Mouse (Mus musculus) intestine, embryonic 16.5 days (tissue): ENCODE data around the gene Fanca. TPM values are rescaled to one million over a fixed set of nuclear protein-coding genes. Genes with fewer than 3 reads are reported as not detected.

ENCODE experiments used
- ATAC-seq: fragments of 200-750 bp; cut with Nextera tagmentation; 2 replicates; pipeline ENCODE4 v1.8.0; 2017; ENCODE audit warnings: moderate TSS enrichment, moderate library complexity
- H3K27ac ChIP-seq: fragments of 300-500 bp; sonication (generic); 2 replicates; pipeline ENCODE4 v1.5.1; 2014; ENCODE audit warnings: mild to moderate bottlenecking, low read length
- H3K27me3 ChIP-seq: fragments of 300-500 bp; sonication (generic); replicated peaks from 2 replicates; pipeline ENCODE4 v1.6.1; 2014; ENCODE audit warnings: low read length, control low read depth, mixed read lengths; ENCODE audit not compliant: control insufficient read depth, insufficient read depth
- H3K36me3 ChIP-seq: fragments of 300-500 bp; sonication (generic); 2 replicates; pipeline ENCODE4 v1.6.1; 2014; ENCODE audit warnings: low read length, control low read depth; ENCODE audit not compliant: control insufficient read depth, insufficient read depth
- H3K4me1 ChIP-seq: fragments of 300-500 bp; sonication (generic); 2 replicates; pipeline ENCODE4 v1.6.1; 2014; ENCODE audit warnings: low read length, control low read depth, mixed read lengths; ENCODE audit not compliant: control insufficient read depth, insufficient read depth
- H3K4me2 ChIP-seq: fragments of 300-500 bp; sonication (generic); 2 replicates; pipeline ENCODE4 v1.6.1; 2014; ENCODE audit warnings: low read depth, low read length, control low read depth
- H3K4me3 ChIP-seq: fragments of 300-500 bp; sonication (generic); 2 replicates; pipeline ENCODE4 v1.5.1; 2014; ENCODE audit warnings: mild to moderate bottlenecking, low read length
- H3K9ac ChIP-seq: fragments of 300-500 bp; sonication (generic); 2 replicates; pipeline ENCODE4 v1.6.1; 2014; ENCODE audit warnings: low read depth, low read length
- H3K9me3 ChIP-seq: fragments of 300-500 bp; sonication (generic); 2 replicates; pipeline ENCODE4 v1.6.1; 2016; ENCODE audit warnings: low read length, control low read depth; ENCODE audit not compliant: control insufficient read depth
- WGBS: fragments of 180-500 bp; shearing (Covaris S2); extraction: QIAGEN DNeasy Blood & Tissue Kit; methylation state at CpG from one replicate; pipeline ENCODE4 v1.1.7; 2014; 5-methylcytosine and 5-hydroxymethylcytosine counted together
- polyA plus RNA-seq: library from polyadenylated mRNA; unstranded; fragments of >200 nt; fragmentation: Nextera tagmentation; extraction: Ambion mirVana; gene quantifications from 2 replicates; pipeline ENCODE4 v1.2.1, GENCODE M21; 2015

Fanca gene
- polyA plus RNA-seq, 1 experiment from 2014 or later: 20.2 TPM

DNA sequence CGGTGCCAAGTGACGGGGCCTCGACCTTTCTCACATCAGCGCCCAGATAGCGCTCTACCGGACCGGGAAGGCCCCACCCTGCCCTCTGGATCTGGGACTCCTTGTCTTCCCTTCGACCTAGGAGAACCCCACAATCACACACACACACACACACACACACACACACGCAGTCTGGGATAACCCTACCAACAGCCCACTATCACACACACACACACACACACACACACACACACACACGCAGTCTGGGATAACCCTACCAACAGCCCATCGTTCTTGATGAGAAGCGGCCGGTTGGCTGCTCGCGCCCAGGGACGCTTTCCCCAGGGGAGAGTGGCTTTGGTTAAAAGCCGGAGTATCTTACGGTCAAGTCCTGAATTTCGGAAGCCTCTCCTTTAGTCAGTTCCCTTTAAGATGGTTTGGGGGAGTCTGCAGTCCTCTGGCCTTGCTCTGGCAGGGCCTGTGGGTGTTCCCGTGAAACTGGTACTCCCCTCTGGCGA is 14.8 kb upstream of the Fanca start:
- WGBS: 6% methylated on average over 19 of the region's 21 CpGs
- H3K9me3 ChIP-seq: no peaks in the 10 kb centered on the region
- H3K4me2 ChIP-seq: peak overlapping the region; percentile 91
- H3K4me1 ChIP-seq: peaks cover 23% of the 10 kb centered on the region
- no peak; the same call in 1 of the 2 replicates for ATAC-seq
- peak overlapping the region; percentile 65 for H3K9ac ChIP-seq
- no peak overlapping the region for H3K27ac ChIP-seq
- no peaks in the 10 kb centered on the region for H3K36me3 ChIP-seq
- H3K4me3 ChIP-seq: peak overlapping the region; percentile 63
- no peaks in the 10 kb centered on the region for H3K27me3 ChIP-seq

DNA sequence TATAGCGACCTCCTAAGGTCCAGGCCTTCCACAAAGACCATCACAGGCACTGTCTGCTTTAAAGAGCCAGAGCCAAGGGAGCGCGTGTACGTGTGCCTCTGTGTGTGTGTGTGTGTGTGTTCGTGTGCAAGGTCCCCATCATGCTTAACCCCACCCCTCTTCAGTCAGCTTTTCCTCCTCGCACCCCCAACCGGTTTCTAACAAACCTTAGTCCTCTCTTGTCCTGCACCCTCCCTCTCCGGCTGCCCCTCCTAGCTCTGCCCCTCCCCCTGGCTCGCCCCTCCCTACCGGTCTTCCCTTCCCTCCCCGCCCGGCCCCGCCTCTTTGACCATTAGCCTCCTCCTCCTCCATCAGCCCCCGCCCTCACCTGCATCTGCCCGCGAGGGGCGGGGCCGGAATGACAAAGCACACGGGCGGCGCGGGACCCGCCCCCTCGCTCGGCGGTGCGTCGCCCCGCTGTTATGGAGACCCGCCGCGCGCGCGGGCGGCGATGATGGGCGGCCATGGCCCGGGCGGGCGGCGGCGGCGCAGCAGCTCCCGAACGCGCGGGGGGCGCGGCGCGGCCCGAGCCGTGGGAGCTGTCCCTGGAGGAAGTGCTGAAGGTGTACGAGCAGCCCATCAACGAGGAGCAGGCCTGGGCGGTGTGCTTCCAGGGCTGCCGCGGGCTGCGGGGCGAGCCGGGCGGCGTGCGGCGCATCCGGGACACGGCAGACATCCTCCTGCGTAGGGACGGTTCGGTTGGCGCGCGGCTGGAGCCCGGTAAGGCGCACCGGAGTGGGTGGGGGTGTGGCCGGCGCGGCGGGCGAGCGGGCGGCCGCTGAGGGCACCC is 14.1 kb upstream of the Fanca start, which contains the start of gene Spire2:
Gene Spire2 (plus strand): TSS at position 452 of the 829 bp plus-strand sequence.
- no peaks in the 10 kb centered on the region for H3K27me3 ChIP-seq
- H3K4me2 ChIP-seq: peak within 1 kb of the TSS; percentile 91
- no peaks in the 10 kb centered on the region for H3K9me3 ChIP-seq
- H3K27ac ChIP-seq: no peak within 1 kb of the TSS
- H3K36me3 ChIP-seq: no peaks in the 10 kb centered on the region
- under 1% methylated on average over 81 of the region's 85 CpGs for WGBS
- H3K4me1 ChIP-seq: peaks cover 22% of the 10 kb centered on the region
- peak within 1 kb of the TSS; percentile 63 for H3K4me3 ChIP-seq
- ATAC-seq: peak; percentile 85
- peak within 1 kb of the TSS; percentile 65 for H3K9ac ChIP-seq

DNA sequence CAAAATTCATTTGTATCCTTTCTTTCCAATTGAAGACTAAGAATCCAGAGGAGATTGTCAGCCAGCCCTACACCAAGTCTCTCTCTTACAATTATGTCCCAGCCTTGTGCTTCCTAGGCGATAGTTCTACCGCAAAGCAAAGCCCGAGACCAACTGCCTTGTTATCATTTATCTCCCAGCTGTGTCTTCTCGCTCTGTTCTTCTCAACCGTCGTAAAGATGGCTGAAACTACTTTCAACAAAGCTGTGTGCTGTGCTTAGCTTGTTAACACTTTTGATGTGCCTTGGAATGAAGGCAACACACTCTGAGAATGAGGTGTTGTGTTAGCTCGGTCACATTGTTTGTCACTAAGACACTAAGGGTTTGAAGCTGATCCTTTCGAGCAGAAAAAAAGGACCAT is 13.4 kb upstream of the Fanca start:
- H3K27ac ChIP-seq: no peak overlapping the region
- peaks cover 20% of the 10 kb centered on the region for H3K4me1 ChIP-seq
- no peaks in the 10 kb centered on the region for H3K9me3 ChIP-seq
- H3K36me3 ChIP-seq: no peaks in the 10 kb centered on the region
- ATAC-seq: no peak
- WGBS: 20% methylated on average over 8 of the region's 8 CpGs
- no peak overlapping the region for H3K4me2 ChIP-seq
- H3K4me3 ChIP-seq: peak overlapping the region; percentile 63; the same call in 1 of the 2 replicates
- H3K27me3 ChIP-seq: no peaks in the 10 kb centered on the region
- H3K9ac ChIP-seq: no peak overlapping the region

DNA sequence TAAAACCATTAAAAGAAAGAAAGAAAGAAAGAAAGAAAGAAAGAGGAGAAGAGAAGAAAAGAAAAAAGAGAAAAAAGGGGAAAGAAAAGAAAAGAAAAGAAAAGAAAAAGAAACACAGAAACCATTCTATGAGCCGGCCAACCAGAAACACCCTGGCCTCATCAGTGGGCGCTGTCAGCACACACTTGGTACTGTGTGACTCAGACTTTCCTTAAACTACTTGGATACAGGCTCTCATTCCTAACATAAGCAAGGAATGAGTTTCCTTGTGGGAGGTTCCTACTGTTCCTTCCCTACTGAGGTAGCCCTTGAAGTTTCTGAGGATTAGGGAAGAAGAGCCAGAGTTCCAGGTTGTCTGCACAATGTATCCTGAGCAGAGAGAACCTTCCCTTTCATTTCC is 12.9 kb upstream of the Fanca start:
- Histone ChIP-seq H3K9ac (no peak overlapping the region), H3K27me3 (no peaks in the 10 kb centered on the region), H3K4me1 (peaks cover 20% of the 10 kb centered on the region), H3K9me3 (no peaks in the 10 kb centered on the region), H3K4me3 (no peak overlapping the region), H3K27ac (no peak overlapping the region), H3K4me2 (no peak overlapping the region), H3K36me3 (no peaks in the 10 kb centered on the region)
- WGBS: 76% methylated on average over 2 of the region's 2 CpGs
- no peak for ATAC-seq

DNA sequence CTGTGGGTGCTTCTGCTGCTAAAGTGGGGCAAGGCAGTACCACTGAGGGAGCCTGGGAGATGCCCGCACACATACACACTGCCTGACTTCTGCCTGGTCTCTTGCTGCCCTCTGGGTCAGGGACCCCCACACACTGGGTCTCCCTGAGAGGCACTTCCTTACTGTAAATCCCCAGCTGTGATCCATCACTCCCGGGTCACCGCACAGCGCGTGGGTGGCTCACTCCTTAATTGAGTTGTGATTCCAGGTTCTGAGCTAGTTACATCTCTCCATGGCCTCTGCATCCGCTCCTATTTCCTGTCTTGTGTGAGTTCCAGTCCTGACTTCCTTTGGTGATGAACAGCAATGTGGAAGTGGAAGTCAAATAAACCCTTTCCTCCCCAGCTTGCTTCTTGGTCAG is 12.3 kb upstream of the Fanca start:
- no peak for ATAC-seq
- Histone ChIP-seq H3K9me3 (no peaks in the 10 kb centered on the region), H3K36me3 (no peaks in the 10 kb centered on the region), H3K27me3 (no peaks in the 10 kb centered on the region), H3K4me2 (no peak overlapping the region), H3K4me1 (peaks cover 20% of the 10 kb centered on the region), H3K27ac (no peak overlapping the region), H3K9ac (no peak overlapping the region), H3K4me3 (no peak overlapping the region)
- 68% methylated on average over 6 of the region's 6 CpGs for WGBS

DNA sequence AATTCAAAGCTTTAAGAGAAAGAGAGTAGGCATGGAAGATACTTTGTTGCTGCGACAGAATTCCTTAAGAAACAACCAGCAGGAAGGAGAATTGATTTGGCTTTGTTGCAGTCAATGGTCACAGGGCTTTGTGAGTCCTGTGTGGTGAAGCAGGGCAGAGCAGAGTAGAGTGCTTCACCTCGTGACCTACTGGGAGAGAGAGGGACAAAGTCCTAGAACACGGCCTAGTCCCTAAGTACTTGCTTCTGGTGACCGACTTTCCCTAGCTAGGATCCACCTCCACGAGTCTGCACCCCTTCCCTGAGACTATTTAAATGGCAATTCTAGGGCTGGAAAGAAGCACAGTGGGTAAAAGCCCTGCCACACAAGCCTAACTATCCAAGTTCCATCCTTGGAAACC is 11.6 kb upstream of the Fanca start:
- no peaks in the 10 kb centered on the region for H3K27me3 ChIP-seq
- H3K9ac ChIP-seq: no peak overlapping the region
- H3K36me3 ChIP-seq: no peaks in the 10 kb centered on the region
- no peak overlapping the region for H3K4me3 ChIP-seq
- H3K4me1 ChIP-seq: peaks cover 20% of the 10 kb centered on the region
- no peak overlapping the region for H3K4me2 ChIP-seq
- WGBS: 64% methylated on average over 5 of the region's 5 CpGs
- H3K27ac ChIP-seq: no peak overlapping the region
- ATAC-seq: no peak
- H3K9me3 ChIP-seq: no peaks in the 10 kb centered on the region

DNA sequence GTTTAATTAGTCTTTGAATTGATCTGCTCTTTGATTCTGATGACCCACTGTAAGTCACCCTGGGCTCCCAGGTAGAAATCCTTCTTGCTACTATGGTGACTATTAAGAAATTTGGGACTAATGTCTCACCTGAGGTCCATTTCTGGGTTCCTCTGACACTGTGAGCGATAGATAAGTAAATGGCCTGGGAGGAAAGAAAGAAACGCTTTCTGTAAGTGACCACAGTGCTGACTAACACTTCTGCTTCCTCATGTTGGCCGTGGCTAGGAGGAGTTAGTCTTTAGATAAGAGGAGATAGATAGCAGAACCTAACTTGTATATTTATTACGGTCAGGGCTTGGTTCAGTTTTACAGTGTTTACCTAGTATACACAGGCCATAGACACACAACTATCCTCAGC is 11.0 kb upstream of the Fanca start:
- Histone ChIP-seq H3K4me3 (no peak overlapping the region), H3K36me3 (no peaks in the 10 kb centered on the region), H3K27me3 (no peaks in the 10 kb centered on the region), H3K27ac (no peak overlapping the region), H3K4me1 (peaks cover 16% of the 10 kb centered on the region), H3K4me2 (no peak overlapping the region), H3K9me3 (no peaks in the 10 kb centered on the region), H3K9ac (no peak overlapping the region)
- WGBS: 58% methylated on average over 4 of the region's 4 CpGs
- no peak for ATAC-seq

DNA sequence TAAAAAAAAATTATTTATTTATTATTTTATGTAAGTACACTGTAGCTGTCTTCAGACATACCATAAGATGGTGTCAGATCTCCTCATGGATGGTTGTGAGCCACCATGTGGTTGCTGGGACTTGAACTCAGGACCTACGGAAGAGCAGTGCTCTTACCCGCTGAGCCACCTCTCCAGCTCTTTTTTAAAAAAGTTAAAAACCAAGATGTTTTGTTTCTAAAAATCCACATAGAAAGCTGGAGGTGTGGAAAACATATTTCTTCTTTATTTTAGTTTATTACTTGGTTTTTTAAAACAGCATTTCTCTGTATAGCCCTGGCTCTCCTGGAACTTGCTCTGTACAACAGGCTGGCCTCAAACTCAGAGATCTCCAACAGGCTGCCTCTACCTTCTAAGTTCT is 10.2 kb upstream of the Fanca start:
- no peaks in the 10 kb centered on the region for H3K9me3 ChIP-seq
- 94% methylated on average over 2 of the region's 2 CpGs for WGBS
- ATAC-seq: no peak

DNA sequence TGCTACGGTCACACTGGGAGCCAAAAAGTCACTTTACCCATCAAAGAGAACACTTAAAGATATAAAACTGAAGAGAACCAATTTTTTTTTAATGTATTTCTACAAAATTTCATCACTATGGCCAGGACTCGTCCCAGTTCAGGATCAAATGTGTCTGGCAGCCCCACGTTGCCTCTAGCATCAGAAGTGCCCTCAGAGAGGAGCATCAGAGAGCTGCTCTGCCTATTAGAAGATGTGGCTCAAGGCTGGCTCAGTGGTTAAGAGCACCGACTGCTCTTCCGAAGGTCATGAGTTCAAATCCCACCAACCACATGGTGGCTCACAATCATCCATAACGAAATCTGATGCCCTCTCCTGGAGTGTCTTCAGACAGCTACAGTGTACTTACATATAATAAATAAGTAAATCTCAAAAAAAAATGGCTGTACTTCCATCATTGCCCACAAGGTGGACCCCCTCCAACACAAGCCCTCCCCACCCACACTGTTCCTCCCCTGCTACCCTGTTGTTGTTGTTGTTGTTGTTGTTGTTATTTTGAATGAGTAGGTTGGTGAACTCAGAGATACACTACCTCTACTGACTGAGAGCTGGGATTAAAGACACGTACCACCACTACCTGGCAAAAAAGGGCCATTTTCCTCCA is 1.3 kb upstream of the Fanca start:
- no peak overlapping the region for H3K4me3 ChIP-seq
- H3K9me3 ChIP-seq: no peaks in the 10 kb centered on the region
- no peak overlapping the region for H3K27ac ChIP-seq
- no peaks in the 10 kb centered on the region for H3K36me3 ChIP-seq
- ATAC-seq: no peak
- no peak overlapping the region for H3K4me2 ChIP-seq
- H3K9ac ChIP-seq: no peak overlapping the region
- H3K27me3 ChIP-seq: no peaks in the 10 kb centered on the region
- WGBS: 34% methylated on average over 7 of the region's 7 CpGs
- peaks cover 2% of the 10 kb centered on the region; the same call in 1 of the 2 replicates for H3K4me1 ChIP-seq

More for the DNA sequence above, 10.2 kb upstream of the Fanca start:
- Histone ChIP-seq H3K4me2 (no peak overlapping the region), H3K4me3 (no peak overlapping the region), H3K36me3 (no peaks in the 10 kb centered on the region), H3K27me3 (no peaks in the 10 kb centered on the region), H3K4me1 (peaks cover 16% of the 10 kb centered on the region; the same call in 1 of the 2 replicates), H3K9ac (no peak overlapping the region), H3K27ac (no peak overlapping the region)
